Mouse (Mus musculus) gonadal fat pad, adult 2 months (tissue): ENCODE data around the gene Htr6. TPM values are rescaled to one million over a fixed set of nuclear protein-coding genes. Genes with fewer than 3 reads are reported as not detected.

ENCODE experiments used
- polyA plus RNA-seq: library from polyadenylated mRNA; depleted of rRNA; stranded (reverse); fragments of >200 nt; gene quantifications from 2 replicates; pipeline ENCODE4 v1.2.3, GENCODE M21; 2012; rRNA removed

The Htr6 gene
- polyA plus RNA-seq, 1 experiment = 0.09 TPM

Other genes with a start within 250 kb of the Htr6 start
- 23.8 and 37.2 TPM in 2 replicates for gene Pla2g5, start 212.1 kb downstream of the Htr6 start, polyA plus RNA-seq
- not detected in 2 replicates for gene Gm13030, start 201.6 kb downstream of the Htr6 start, polyA plus RNA-seq
- gene Pla2g2e, start 197.6 kb downstream of the Htr6 start, polyA plus RNA-seq = 6.9 and 15.8 TPM in 2 replicates
- gene Otud3, start 161.6 kb downstream of the Htr6 start, polyA plus RNA-seq = 7.6 and 9.4 TPM in 2 replicates
- gene Rnf186, start 108.5 kb downstream of the Htr6 start, polyA plus RNA-seq = 96.1 and 101 TPM in 2 replicates
- 20.7 and 21.5 TPM in 2 replicates for gene Tmco4, start 102.7 kb downstream of the Htr6 start, polyA plus RNA-seq
- 110 and 121 TPM in 2 replicates for gene Nbl1, start 17.4 kb upstream of the Htr6 start, polyA plus RNA-seq
- 47.5 and 68.2 TPM in 2 replicates for gene Minos1, start 55.5 kb upstream of the Htr6 start, polyA plus RNA-seq
- gene Capzb, start 117.3 kb upstream of the Htr6 start, polyA plus RNA-seq = 116 and 142 TPM in 2 replicates
- 55.6 and 61.1 TPM in 2 replicates for gene Pqlc2, start 235.1 kb upstream of the Htr6 start, polyA plus RNA-seq
- 91.7 and 164 TPM in 2 replicates for gene Akr7a5, start 235.2 kb upstream of the Htr6 start, polyA plus RNA-seq